Mouse (Mus musculus) heart, embryonic 10.5 days (tissue): ENCODE data around the gene Ly6g6d. TPM values are rescaled to one million over a fixed set of nuclear protein-coding genes. Genes with fewer than 3 reads are reported as not detected.

ENCODE experiments used
- polyA plus RNA-seq: library from polyadenylated mRNA; unstranded; fragments of >200 nt; fragmentation: Nextera tagmentation; extraction: Ambion mirVana; gene quantifications from 2 replicates; pipeline ENCODE4 v1.2.1, GENCODE M21; 2016

The Ly6g6d gene
- polyA plus RNA-seq, 1 experiment from 2014 or later = 2.5 TPM

Other genes starting within 250 kb of the Ly6g6d start
- 22.3 and 22.8 TPM in 2 replicates for gene Stk19, start 241.1 kb downstream of the Ly6g6d start, polyA plus RNA-seq
- gene Dxo, start 241.0 kb downstream of the Ly6g6d start, polyA plus RNA-seq = 48.1 and 62.2 TPM in 2 replicates
- gene Skiv2l, start 227.9 kb downstream of the Ly6g6d start, polyA plus RNA-seq = 39.9 and 43.6 TPM in 2 replicates
- 89.6 and 104 TPM in 2 replicates for gene Nelfe, start 227.7 kb downstream of the Ly6g6d start, polyA plus RNA-seq
- 1.3 and 11.4 TPM in 2 replicates for gene Cfb, start 215.5 kb downstream of the Ly6g6d start, polyA plus RNA-seq
- 2.2 and 4.1 TPM in 2 replicates for gene Zbtb12, start 198.6 kb downstream of the Ly6g6d start, polyA plus RNA-seq
- gene Gm20547, start 196.0 kb downstream of the Ly6g6d start, polyA plus RNA-seq = not detected in 2 replicates
- gene C2, start 179.8 kb downstream of the Ly6g6d start, polyA plus RNA-seq = 0.67 and 1.6 TPM in 2 replicates
- 46.3 and 66.0 TPM in 2 replicates for gene Ehmt2, start 179.6 kb downstream of the Ly6g6d start, polyA plus RNA-seq
- gene Slc44a4, start 163.6 kb downstream of the Ly6g6d start, polyA plus RNA-seq = 0.10 and 0.41 TPM in 2 replicates
- 21.3 and 25.5 TPM in 2 replicates for gene Neu1, start 146.8 kb downstream of the Ly6g6d start, polyA plus RNA-seq
- gene Hspa1b, start 118.8 kb downstream of the Ly6g6d start, polyA plus RNA-seq = 0.20 TPM in 1 of 2 replicates, not detected in the other
- gene Gm20481, start 108.2 kb downstream of the Ly6g6d start, polyA plus RNA-seq = 0.52 TPM in 1 of 2 replicates, not detected in the other
- 1.8 and 2.4 TPM in 2 replicates for gene Hspa1a, start 105.9 kb downstream of the Ly6g6d start, polyA plus RNA-seq
- 1.6 and 1.7 TPM in 2 replicates for gene Hspa1l, start 105.4 kb downstream of the Ly6g6d start, polyA plus RNA-seq
- gene Lsm2, start 96.2 kb downstream of the Ly6g6d start, polyA plus RNA-seq = 197 and 247 TPM in 2 replicates
- gene Vars, start 77.1 kb downstream of the Ly6g6d start, polyA plus RNA-seq = 112 and 166 TPM in 2 replicates
- 0.26 and 0.34 TPM in 2 replicates for gene Vwa7, start 61.5 kb downstream of the Ly6g6d start, polyA plus RNA-seq
- 3.3 and 4.0 TPM in 2 replicates for gene Sapcd1, start 50.0 kb downstream of the Ly6g6d start, polyA plus RNA-seq
- 3.9 and 5.4 TPM in 2 replicates for gene Msh5, start 31.3 kb downstream of the Ly6g6d start, polyA plus RNA-seq
- gene Clic1, start 28.1 kb downstream of the Ly6g6d start, polyA plus RNA-seq = 374 and 380 TPM in 2 replicates
- gene Ddah2, start 19.0 kb downstream of the Ly6g6d start, polyA plus RNA-seq = 192 and 290 TPM in 2 replicates
- not detected in 2 replicates for gene Ly6g6c, start 12.7 kb downstream of the Ly6g6d start, polyA plus RNA-seq
- 0.63 and 1.0 TPM in 2 replicates for gene Mpig6b, start 11.9 kb downstream of the Ly6g6d start, polyA plus RNA-seq
- 0.18 and 0.39 TPM in 2 replicates for gene Ly6g6e, start 1.2 kb downstream of the Ly6g6d start, polyA plus RNA-seq
- 0.91 and 1.0 TPM in 2 replicates for gene Ly6g6f, start 7.5 kb upstream of the Ly6g6d start, polyA plus RNA-seq
- gene Abhd16a, start 11.2 kb upstream of the Ly6g6d start, polyA plus RNA-seq = 66.7 and 69.8 TPM in 2 replicates
- gene Ly6g5c, start 30.2 kb upstream of the Ly6g6d start, polyA plus RNA-seq = not detected in 2 replicates
- gene Ly6g5b, start 37.4 kb upstream of the Ly6g6d start, polyA plus RNA-seq = 0.73 and 0.99 TPM in 2 replicates
- 17.1 and 24.5 TPM in 2 replicates for gene Gpank1, start 43.4 kb upstream of the Ly6g6d start, polyA plus RNA-seq
- gene Csnk2b, start 44.0 kb upstream of the Ly6g6d start, polyA plus RNA-seq = 220 and 246 TPM in 2 replicates
- 7.4 and 11.5 TPM in 2 replicates for gene D17H6S53E, start 48.3 kb upstream of the Ly6g6d start, polyA plus RNA-seq
- 3.0 and 72.5 TPM in 2 replicates for gene Apom, start 54.0 kb upstream of the Ly6g6d start, polyA plus RNA-seq
- gene Bag6, start 57.1 kb upstream of the Ly6g6d start, polyA plus RNA-seq = 51.4 and 65.5 TPM in 2 replicates
- 137 and 161 TPM in 2 replicates for gene Prrc2a, start 86.8 kb upstream of the Ly6g6d start, polyA plus RNA-seq
- gene Aif1, start 98.0 kb upstream of the Ly6g6d start, polyA plus RNA-seq = 0.85 and 2.1 TPM in 2 replicates
- 1.5 and 2.2 TPM in 2 replicates for gene Lst1, start 110.4 kb upstream of the Ly6g6d start, polyA plus RNA-seq
- 0.15 TPM in 1 of 2 replicates, not detected in the other for gene Ltb, start 116.4 kb upstream of the Ly6g6d start, polyA plus RNA-seq
- 0.15 TPM in 1 of 2 replicates, not detected in the other for gene Tnf, start 123.9 kb upstream of the Ly6g6d start, polyA plus RNA-seq
- not detected in 2 replicates for gene Lta, start 127.3 kb upstream of the Ly6g6d start, polyA plus RNA-seq
- 0.30 TPM in 1 of 2 replicates, not detected in the other for gene Gm16181, start 142.8 kb upstream of the Ly6g6d start, polyA plus RNA-seq
- 6.5 and 10.1 TPM in 2 replicates for gene Atp6v1g2, start 155.6 kb upstream of the Ly6g6d start, polyA plus RNA-seq
- gene Nfkbil1, start 157.7 kb upstream of the Ly6g6d start, polyA plus RNA-seq = 8.4 and 10.4 TPM in 2 replicates
- 367 and 489 TPM in 2 replicates for gene Ddx39b, start 163.7 kb upstream of the Ly6g6d start, polyA plus RNA-seq
- 22.5 and 25.0 TPM in 2 replicates for gene H2-D1, start 184.7 kb upstream of the Ly6g6d start, polyA plus RNA-seq
- 0.80 and 1.2 TPM in 2 replicates for gene H2-Q1, start 242.3 kb upstream of the Ly6g6d start, polyA plus RNA-seq